Mouse (Mus musculus): ENCODE measurements around the gene Abtb2. TPM values are rescaled to one million over a fixed set of nuclear protein-coding genes. Genes with fewer than 3 reads are reported as not detected.

Gene Abtb2
- total and polyA plus RNA-seq, 3 experiments = 0.12 to 0.13 TPM; not detected in 1

DNA sequence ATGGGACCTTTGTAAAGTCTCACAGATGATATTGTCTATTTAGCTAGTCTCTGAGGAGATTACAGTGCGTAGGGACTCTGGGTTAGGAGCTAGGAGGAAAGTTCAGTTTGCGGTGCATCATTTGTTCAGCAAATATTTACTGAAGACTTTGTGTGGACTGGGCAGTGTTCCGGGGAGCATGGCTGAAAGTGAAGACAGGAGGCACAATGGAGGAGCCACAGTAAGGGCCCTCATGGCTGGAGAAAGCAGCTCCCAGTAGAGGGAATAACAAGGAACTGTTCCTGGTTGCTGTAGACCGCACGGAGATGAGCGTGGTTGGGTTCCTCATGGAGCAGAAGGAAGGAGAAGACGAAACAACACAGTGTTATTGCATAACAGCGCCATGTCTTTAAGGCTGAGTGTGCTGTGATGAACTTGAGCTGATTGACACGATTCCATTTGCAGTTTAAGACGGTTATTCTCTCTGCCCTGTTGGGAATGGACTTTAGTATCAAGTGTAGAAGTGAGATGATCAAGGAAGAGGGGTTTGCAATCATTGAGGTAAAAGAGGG, 12.6 kb downstream of the Abtb2 start:
- Histone ChIP-seq H3K4me1 (ENCODE audit: control insufficient read depth in 1 of 2, insufficient read depth in 2 of 2, low read length in 2 of 2) (peaks cover 5 to 7% of the 10 kb centered on the region in 2 experiments; a peak in 1 of 4 replicates), H3K9ac (ENCODE audit: control insufficient read depth, low read depth, low read length, poor library complexity, severe bottlenecking) (no peak overlapping the region), H3K9me3 (replicated peaks; ENCODE audit: insufficient read depth, low read length) (no peaks in the 10 kb centered on the region), H3K36me3 (ENCODE audit: control insufficient read depth in 1 of 2, insufficient read depth in 2 of 2, low read length in 2 of 2) (peaks cover 0 to 4% of the 10 kb centered on the region in 2 experiments; a peak in 2 of 4 replicates), H3K4me3 (ENCODE audit: control insufficient read depth in 1 of 2, insufficient read depth in 1 of 2, low read depth in 2 of 2, low read length in 2 of 2) (no peak overlapping the region), H3K79me2 (ENCODE audit: control insufficient read depth, insufficient read depth, low read length, poor library complexity) (no peaks in the 10 kb centered on the region), H3K27ac (ENCODE audit: control insufficient read depth, low read depth, low read length) (no peak overlapping the region), H3K27me3 (ENCODE audit: control insufficient read depth in 1 of 2, insufficient read depth in 2 of 2, low read length in 2 of 2) (peaks cover 0 to 9% of the 10 kb centered on the region in 2 experiments; a peak in 3 of 4 replicates)
- no peak for DNase-seq (ENCODE audit: low read depth, low spot score)
- TF ChIP-seq MXI1 (IDR thresholded peaks at IDR 0.05; ENCODE audit: low read depth, low read length) = no peak
- TF ChIP-seq USF1 (IDR thresholded peaks at IDR 0.05; ENCODE audit: low read depth, low read length) = no peak
- no peak for TF ChIP-seq CTCF (IDR thresholded peaks at IDR 0.05 in 2 of 3, conservative IDR thresholded peaks at IDR 0.05 in 1 of 3; ENCODE audit: control insufficient read depth in 1 of 3, insufficient read depth in 1 of 3, low read depth in 2 of 3, low read length in 3 of 3, poor library complexity in 1 of 3, severe bottlenecking in 1 of 3)
- no peak for TF ChIP-seq MYC (IDR thresholded peaks at IDR 0.05; ENCODE audit: low read depth, low read length)
- no peak for TF ChIP-seq CHD1 (IDR thresholded peaks at IDR 0.05; ENCODE audit: low read depth, low read length)
- TF ChIP-seq RAD21 (IDR thresholded peaks at IDR 0.05; ENCODE audit: low read depth, low read length) = no peak
- no peak for TF ChIP-seq GATA1 (IDR thresholded peaks at IDR 0.05; ENCODE audit: low read depth, low read length)

DNA sequence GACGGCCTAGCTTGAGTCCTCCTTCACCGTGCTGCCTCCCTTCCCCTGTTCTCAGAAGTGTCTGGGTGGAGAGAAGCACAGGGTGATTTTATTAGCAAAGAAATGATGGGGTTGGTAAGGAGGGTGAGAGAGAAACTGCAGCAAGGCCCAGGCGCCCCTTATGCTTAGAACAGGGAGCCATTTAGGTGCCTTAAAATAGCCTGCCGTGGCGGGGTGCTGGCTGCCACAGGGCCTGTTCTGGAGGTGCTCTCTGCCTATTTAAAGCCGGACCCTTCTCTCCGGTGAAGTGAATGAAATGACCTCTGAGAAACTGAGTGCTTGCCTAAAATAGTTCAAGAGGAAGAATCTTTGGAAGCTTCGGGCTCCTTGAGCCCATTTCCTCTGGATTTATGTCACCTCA, 14.6 kb downstream of the Abtb2 start:
- no peak for DNase-seq (ENCODE audit: low read depth, low spot score)
- no peaks in the 10 kb centered on the region for H3K79me2 ChIP-seq (ENCODE audit: control insufficient read depth, insufficient read depth, low read length, poor library complexity)
- H3K27ac ChIP-seq (ENCODE audit: control insufficient read depth, low read depth, low read length) = no peak overlapping the region
- H3K4me1 ChIP-seq (ENCODE audit: control insufficient read depth in 1 of 2, insufficient read depth in 2 of 2, low read length in 2 of 2) = peaks cover 14% of the 10 kb centered on the region in 2 experiments; a peak in 3 of 4 replicates
- peaks cover 0 to 9% of the 10 kb centered on the region in 2 experiments; a peak in 3 of 4 replicates for H3K27me3 ChIP-seq (ENCODE audit: control insufficient read depth in 1 of 2, insufficient read depth in 2 of 2, low read length in 2 of 2)
- peaks cover 0 to 17% of the 10 kb centered on the region in 2 experiments; a peak in 2 of 4 replicates for H3K36me3 ChIP-seq (ENCODE audit: control insufficient read depth in 1 of 2, insufficient read depth in 2 of 2, low read length in 2 of 2)
- no peaks in the 10 kb centered on the region for H3K9me3 ChIP-seq (replicated peaks; ENCODE audit: insufficient read depth, low read length)
- no peak for TF ChIP-seq GABPA (IDR thresholded peaks at IDR 0.05; ENCODE audit: low read depth, low read length)
- TF ChIP-seq POLR2AphosphoS2 (IDR thresholded peaks at IDR 0.05; ENCODE audit: low read length) = no peak
- TF ChIP-seq ETS1 (IDR thresholded peaks at IDR 0.05; ENCODE audit: low read depth, low read length) = no peak
- TF ChIP-seq USF1 (IDR thresholded peaks at IDR 0.05; ENCODE audit: low read depth, low read length) = no peak
- TF ChIP-seq TAL1 (IDR thresholded peaks at IDR 0.05; ENCODE audit: low read length) = no peak
- no peak for TF ChIP-seq MAFK (IDR thresholded peaks at IDR 0.05; ENCODE audit: borderline replicate concordance, low read depth, low read length)
- no peak for TF ChIP-seq POLR2A (IDR thresholded peaks at IDR 0.05; ENCODE audit: control insufficient read depth in 1 of 2, insufficient read depth in 1 of 2, low read depth in 1 of 2, low read length in 2 of 2, poor library complexity in 1 of 2)
- no peak overlapping the region for H3K9ac ChIP-seq (ENCODE audit: control insufficient read depth, low read depth, low read length, poor library complexity, severe bottlenecking)
- H3K4me3 ChIP-seq (ENCODE audit: control insufficient read depth in 1 of 2, insufficient read depth in 1 of 2, low read depth in 2 of 2, low read length in 2 of 2) = no peak overlapping the region

DNA sequence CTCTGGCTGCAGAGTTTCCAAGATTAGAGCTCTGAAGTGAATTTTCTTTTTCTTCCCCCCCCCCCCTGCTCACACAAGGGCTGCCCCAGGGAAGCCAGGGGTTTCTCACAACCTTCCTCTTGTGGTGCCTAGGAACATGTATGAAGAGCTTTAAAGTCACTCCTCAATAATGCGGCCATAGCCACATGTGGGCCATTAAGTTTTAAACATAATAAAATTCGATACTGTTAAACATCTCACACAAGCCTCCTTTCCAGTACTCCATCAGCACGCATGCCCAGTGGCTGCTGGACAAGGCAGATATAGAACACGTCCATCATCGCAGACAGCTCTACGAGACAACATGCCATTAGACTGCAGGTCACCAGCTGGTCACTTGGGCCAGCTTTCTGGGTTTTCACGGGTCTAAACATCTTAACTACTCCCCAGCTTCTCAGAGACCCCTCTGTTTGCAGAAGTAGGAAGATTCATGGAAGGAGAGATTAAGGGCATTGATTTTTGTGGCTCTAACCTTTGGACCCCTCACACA, 15.3 kb downstream of the Abtb2 start:
- peaks cover 14% of the 10 kb centered on the region in 2 experiments; a peak in 3 of 4 replicates for H3K4me1 ChIP-seq (ENCODE audit: control insufficient read depth in 1 of 2, insufficient read depth in 2 of 2, low read length in 2 of 2)
- H3K27me3 ChIP-seq (ENCODE audit: control insufficient read depth in 1 of 2, insufficient read depth in 2 of 2, low read length in 2 of 2) = peaks cover 0 to 7% of the 10 kb centered on the region in 2 experiments; a peak in 3 of 4 replicates
- no peak overlapping the region for H3K9ac ChIP-seq (ENCODE audit: control insufficient read depth, low read depth, low read length, poor library complexity, severe bottlenecking)
- H3K36me3 ChIP-seq (ENCODE audit: control insufficient read depth in 1 of 2, insufficient read depth in 2 of 2, low read length in 2 of 2) = peaks cover 0 to 19% of the 10 kb centered on the region in 2 experiments; a peak in 2 of 4 replicates
- no peak for DNase-seq (ENCODE audit: low read depth, low spot score)
- no peaks in the 10 kb centered on the region for H3K79me2 ChIP-seq (ENCODE audit: control insufficient read depth, insufficient read depth, low read length, poor library complexity)
- H3K4me3 ChIP-seq (ENCODE audit: control insufficient read depth in 1 of 2, insufficient read depth in 1 of 2, low read depth in 2 of 2, low read length in 2 of 2) = no peak overlapping the region
- no peaks in the 10 kb centered on the region for H3K9me3 ChIP-seq (replicated peaks; ENCODE audit: insufficient read depth, low read length)
- no peak overlapping the region for H3K27ac ChIP-seq (ENCODE audit: control insufficient read depth, low read depth, low read length)
- no peak for TF ChIP-seq NELFE (IDR thresholded peaks at IDR 0.05; ENCODE audit: low read depth, low read length)
- TF ChIP-seq USF1 (IDR thresholded peaks at IDR 0.05; ENCODE audit: low read depth, low read length) = no peak
- no peak for TF ChIP-seq SMC3 (IDR thresholded peaks at IDR 0.05; ENCODE audit: low read depth, low read length)
- no peak for TF ChIP-seq TBP (IDR thresholded peaks at IDR 0.05; ENCODE audit: low read depth, low read length)
- no peak for TF ChIP-seq NRF1 (IDR thresholded peaks at IDR 0.05; ENCODE audit: insufficient read depth, low read depth, low read length, poor library complexity, severe bottlenecking)
- TF ChIP-seq ELF1 (IDR thresholded peaks at IDR 0.05; ENCODE audit: low read depth, low read length) = no peak
- TF ChIP-seq POLR2A (IDR thresholded peaks at IDR 0.05; ENCODE audit: control insufficient read depth in 1 of 2, insufficient read depth in 1 of 2, low read depth in 1 of 2, low read length in 2 of 2, poor library complexity in 1 of 2) = no peak
- no peak for TF ChIP-seq E2F4 (IDR thresholded peaks at IDR 0.05; ENCODE audit: borderline replicate concordance, low read depth, low read length)
- no peak for TF ChIP-seq ZC3H11A (IDR thresholded peaks at IDR 0.05; ENCODE audit: low read depth, low read length)
- TF ChIP-seq ZKSCAN1 (IDR thresholded peaks at IDR 0.05; ENCODE audit: low read depth, low read length) = no peak
- TF ChIP-seq POLR2AphosphoS2 (IDR thresholded peaks at IDR 0.05; ENCODE audit: low read length) = no peak
- no peak for TF ChIP-seq MXI1 (IDR thresholded peaks at IDR 0.05; ENCODE audit: low read depth, low read length)
- TF ChIP-seq GATA1 (IDR thresholded peaks at IDR 0.05; ENCODE audit: low read depth, low read length) = no peak
- no peak for TF ChIP-seq RCOR1 (IDR thresholded peaks at IDR 0.05; ENCODE audit: low read depth, low read length)
- TF ChIP-seq TAL1 (IDR thresholded peaks at IDR 0.05; ENCODE audit: low read length) = no peak
- TF ChIP-seq USF2 (IDR thresholded peaks at IDR 0.05; ENCODE audit: borderline replicate concordance in 1 of 2, insufficient read depth in 1 of 2, low read depth in 1 of 2, low read length in 2 of 2) = no peak
- no peak for TF ChIP-seq ZNF384 (IDR thresholded peaks at IDR 0.05; ENCODE audit: low read depth, low read length)

All from MEL (cell line).